Mouse (Mus musculus) right cerebral cortex, postnatal 4 days (tissue): ENCODE results near the gene Asic4.

Experiments used
- DNase-seq: peaks from one replicate; pipeline ENCODE4 v3.0.0-alpha.2; 2022

The Asic4 gene

DNA sequence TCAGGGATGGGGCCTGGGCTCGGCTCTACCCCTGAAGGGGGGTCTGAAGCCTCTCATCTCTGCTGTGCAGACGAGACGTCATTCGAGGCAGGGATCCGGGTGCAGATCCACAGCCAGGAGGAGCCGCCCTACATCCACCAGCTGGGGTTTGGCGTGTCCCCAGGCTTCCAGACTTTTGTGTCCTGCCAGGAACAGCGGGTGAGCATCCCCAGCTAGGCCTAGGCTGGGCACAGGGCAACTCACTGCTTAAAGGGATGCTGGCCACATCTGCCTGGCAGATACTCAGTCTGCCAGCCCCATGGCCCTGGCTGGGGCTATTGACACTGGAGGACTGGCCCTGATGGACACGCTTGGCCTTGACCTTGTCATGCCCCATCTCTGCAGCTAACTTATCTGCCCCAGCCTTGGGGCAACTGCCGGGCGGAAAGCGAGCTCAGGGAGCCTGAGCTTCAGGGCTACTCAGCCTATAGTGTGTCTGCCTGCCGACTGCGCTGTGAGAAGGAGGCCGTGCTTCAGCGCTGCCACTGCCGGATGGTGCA lies 19.1 kb downstream of the Asic4 start:
- no peak for DNase-seq

DNA sequence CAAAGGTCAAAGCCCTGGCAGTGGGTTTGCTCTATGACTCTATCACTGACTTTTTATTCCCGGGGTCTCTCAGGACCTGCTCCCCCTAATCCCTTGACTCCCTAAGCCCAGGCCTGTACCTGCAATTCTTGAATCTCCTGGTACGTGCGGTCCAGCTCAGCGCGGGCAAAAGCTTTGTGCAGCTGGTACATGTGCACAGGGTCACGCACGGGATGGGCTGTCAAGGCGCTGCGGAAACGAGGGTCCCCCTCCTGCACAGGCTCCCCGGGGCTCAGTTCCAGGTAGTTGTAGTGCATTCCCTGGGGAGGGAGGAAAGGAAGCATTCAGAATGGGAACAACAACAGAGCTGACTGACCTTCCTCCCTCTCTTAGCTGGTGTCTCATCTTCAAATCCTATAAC lies 26.2 kb downstream of the Asic4 start:
- DNase-seq: no peak

DNA sequence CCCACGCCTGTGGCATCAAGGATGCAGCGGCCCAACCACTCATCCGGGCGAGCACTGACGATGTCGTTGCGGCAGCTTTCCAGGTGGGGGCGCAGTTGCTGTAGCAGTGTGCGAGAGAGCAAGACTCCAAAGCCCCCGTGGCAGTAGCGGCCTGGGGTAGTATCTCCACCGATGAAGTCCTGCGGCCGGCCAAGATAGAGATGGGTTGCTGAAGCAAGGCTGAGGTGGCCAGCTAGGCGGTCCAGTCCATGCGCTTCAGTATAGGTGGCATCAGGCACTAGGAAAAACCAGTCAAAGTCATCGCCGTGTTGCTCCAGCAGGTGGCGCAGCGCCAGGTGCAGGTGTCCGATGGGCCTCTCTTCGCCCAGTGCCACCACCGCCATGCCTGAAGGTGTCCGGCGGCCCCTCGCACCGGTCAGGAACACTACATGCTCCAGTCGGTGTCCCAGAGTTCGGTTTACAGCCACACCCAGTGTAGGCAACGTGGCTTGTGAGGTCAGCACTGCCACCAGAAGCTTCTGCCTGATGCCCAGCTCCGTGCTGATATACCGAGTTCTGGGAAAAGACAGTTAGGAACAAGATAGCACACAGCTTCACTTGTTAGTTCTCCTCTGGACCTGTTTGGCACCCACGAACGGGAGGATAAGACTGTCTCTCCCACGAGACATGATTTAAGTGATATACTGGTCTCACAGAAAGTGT lies 27.2 kb downstream of the Asic4 start:
- DNase-seq: peak; percentile 86

DNA sequence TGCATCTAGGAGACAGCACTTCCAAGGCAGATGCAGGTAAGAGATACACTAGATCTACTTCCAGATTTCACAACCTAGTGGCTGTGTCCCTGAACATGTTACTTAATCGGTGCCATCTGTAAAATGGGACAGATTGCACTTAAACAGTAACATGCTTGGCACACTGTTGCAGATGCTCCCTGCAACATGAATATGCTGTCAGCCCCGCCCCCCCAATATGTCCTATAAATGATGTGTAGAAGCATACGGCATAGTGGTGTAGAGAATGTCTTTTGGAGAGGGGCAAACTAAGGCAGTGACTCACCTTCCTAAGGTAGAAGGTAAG lies 27.7 kb downstream of the Asic4 start:
- no peak for DNase-seq

DNA sequence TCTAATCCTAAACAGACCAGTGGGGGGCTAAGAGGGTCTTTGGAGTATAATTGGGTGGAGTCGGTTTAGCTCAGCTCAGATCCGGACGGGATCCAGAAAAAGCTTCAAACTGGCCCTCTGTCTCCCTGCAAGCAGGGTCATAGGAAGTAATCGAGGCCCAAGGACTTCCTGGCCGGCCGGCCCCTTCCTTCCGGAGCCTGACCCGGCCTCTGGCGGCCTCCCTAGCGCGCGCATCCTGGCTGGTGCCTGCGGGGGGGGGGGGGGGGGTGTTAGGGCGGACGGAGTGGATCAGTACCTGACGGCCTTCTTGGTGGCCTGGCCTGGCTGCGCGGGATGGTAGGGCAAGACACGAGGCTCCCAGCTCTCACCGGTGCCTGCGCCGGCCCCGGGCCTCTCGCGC lies 28.3 kb downstream of the Asic4 start:
- DNase-seq: no peak

DNA sequence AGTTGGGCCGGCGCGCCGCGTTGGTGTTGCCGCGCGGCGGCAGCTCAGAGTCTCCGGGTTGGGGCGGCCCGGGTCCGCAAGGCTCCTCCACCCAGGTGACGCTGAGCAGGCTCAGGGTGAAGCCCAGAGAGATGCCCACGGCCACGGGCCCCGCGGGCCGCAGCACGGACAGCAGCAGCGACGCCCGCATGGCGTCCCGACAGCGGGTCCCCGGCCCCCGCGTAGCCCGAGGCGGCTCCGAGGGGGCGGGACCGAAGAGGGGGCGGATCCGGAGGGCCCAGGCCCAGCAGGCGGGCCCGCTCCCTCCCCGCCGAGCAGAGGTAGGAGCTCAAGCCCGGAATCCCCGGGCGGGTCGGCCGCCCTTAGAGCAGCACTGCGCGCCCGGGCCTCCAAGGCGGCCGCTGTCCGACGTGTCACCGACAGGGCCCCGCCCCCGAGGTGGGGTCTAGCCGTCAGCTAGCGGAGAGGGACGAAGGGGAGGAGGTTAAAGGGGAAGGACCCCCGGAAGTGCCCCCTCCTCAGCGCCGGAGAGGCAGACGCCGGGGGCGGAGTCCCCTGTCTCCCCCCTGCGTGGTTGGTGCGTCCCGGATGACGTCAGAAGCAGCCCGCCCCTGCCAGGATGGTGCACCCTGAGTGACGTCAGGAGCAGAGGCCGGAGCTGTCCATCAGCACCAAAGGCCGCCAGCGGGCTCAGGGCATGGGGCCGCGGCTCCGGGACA lies 28.8 kb downstream of the Asic4 start, which contains the start of the genes Chpf and Tmem198:
TSS of gene Chpf (minus strand) at position 392 of the 719 bp plus-strand sequence.
TSS of gene Tmem198 (plus strand) at position 617 of the 719 bp plus-strand sequence.
- DNase-seq: peak; percentile 96

DNA sequence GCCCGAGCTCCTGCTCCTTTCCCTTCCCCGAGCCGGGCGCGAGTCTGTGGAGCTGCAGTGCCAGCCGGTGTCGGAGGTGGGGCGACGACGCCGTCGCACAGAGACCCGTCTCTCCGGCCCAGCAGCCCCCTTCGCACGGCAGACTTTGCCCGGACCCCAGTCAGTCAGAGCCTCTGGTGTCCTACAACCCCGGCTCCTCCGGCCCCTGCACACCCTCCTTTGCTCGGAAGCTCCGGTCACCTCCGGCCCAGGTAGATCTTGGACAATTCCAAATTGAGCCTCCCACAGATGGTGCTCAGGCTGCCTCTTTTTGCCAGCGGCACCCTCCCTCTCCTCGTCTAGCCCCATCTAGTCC lies 29.4 kb downstream of the Asic4 start:
- DNase-seq: no peak

DNA sequence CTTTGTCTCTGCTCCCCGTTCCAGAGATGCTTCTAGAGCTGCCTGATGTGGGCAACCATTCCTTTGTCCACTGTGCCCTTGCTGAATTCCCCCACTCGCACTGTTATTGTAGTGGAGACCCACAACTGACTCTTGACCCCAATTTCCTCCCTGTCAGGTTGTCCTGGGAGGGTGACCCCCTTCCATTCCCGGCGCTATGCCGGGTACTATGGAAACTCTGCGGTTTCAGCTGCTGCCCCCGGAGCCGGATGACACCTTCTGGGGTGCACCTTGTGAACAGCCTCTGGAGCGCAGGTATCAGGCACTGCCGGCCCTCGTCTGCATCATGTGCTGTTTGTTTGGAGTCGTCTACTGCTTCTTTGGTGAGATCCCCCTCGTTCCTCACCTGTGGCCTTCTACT lies 29.8 kb downstream of the Asic4 start:
- DNase-seq: no peak

DNA sequence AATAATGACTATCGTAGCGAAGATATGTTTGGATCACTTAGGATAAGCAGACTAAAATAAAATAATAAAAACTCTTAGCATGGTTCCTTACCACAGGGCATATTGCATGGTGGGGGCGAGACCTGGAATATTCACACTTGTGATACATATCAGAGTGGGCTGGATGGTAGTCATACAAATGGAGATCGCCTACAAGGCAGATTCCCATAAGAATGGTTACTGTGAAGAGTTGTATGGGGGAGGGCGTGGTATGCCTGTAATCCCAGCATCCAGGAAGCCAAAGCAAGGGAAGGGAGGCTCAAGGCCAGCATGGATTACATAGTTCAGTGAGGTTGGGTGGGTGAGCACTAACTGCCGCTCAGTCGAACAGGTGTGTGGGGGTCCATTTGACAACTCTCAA lies 30.5 kb downstream of the Asic4 start:
- no peak for DNase-seq

DNA sequence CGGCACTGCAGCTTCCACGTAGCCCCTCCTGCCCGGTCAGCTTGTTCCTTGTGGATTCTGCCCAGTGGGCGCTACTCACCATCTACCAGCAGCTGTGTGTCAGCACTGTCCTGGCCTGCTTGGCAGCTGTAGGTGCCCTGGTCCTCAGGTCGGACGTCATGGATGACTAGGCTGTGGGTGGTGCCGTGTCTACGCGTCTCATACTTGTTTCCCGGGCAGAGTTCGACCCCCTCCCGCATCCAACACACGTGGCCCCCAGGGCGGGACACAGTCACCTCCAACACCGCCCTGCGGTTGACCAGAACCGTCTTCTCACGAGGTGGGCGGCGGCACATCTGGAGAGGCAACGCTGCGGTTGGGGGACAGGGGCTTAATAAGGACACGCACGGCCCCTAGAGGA lies 36.3 kb downstream of the Asic4 start:
- DNase-seq: no peak

DNA sequence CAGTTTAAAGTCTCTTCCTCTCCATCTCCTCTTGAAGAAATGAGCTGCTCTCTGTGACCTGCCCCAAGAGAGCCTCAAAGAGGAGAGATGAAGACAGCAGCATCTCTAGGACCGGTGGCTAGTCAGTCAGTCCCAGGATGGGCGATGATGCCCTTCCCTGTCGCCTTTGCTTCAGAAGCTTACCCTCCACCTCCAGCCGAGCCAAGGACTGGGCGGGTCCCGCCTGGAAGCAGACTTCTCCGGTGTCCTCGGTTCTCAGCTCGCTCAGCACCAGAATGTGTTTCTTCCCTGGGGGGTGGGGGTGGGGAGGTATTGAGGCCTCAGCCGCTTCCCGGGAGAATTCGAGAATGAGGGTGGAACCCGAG lies 36.8 kb downstream of the Asic4 start:
- DNase-seq: no peak

DNA sequence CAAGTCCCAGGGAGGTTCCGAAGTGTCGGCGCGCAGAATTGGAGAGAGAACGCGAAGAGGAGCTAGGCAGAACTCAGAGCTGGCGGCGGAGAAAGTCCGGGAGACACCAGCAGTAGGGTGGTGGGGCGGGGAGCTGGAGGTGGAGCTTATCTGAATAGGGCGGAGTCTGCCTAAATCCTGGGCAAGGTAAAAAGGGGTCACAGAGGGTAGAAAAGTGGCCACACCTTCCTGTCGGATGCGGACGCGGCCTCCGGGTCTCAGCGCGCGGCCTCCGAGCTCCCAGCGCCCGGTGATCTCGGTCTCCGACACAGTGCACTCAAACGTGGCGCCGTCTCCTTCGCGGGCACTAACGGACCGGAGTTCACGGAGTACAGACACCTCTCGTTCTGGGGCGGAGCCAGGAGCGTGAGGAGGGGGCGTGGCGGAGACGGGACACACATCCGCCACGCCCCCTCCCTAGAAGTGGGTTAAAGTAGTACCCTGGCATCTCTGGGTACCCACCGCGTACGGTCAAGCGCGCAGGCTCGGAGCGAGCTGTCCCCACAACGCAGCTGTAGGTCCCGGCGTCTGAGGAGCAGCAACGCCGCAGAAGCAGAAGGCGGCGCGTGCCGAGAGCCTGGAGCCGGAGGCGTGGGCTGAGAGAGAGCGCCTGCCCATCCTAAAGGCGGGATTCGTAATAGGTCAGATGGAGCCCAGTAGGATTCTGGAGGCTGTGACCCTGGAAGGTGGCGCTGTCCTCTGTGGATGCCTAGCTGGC lies 37.3 kb downstream of the Asic4 start:
- DNase-seq: peak; percentile 66

DNA sequence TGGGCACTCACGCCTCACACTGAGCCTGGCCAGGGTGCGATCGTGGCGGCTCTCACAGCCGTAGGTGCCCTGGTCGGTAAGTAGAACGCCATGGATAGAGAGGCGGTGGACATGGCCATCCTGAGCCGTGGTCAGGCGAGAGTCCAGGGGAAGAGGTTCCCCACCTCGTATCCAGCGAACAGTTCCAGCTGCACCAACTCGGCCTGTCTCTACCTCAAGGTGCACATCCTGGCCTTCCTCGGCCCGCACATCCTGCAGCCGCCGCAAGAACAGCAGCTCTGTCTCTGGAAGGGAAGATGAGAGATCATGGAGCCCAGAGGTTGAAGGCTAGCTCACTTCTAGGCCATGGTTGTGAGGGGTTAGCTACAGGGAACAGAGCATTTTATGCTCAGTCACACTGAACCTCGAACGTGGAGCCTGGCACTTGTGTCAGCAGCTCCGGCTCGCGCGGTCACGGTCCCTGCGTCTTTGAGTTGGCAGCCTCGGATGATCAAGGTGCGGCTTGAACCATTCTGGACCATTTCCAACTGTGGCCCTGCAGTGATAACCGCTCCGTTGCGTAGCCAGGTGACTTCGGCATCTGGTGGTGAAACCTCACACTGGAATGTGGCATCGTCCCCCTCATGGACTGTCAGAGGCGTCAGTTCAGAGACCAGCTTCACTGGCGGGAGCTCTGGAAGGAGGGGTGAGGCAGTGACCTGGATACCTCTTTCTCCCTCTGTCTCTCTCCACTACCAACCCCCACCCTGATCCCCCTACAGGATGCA lies 40.7 kb downstream of the Asic4 start:
- DNase-seq: no peak

DNA sequence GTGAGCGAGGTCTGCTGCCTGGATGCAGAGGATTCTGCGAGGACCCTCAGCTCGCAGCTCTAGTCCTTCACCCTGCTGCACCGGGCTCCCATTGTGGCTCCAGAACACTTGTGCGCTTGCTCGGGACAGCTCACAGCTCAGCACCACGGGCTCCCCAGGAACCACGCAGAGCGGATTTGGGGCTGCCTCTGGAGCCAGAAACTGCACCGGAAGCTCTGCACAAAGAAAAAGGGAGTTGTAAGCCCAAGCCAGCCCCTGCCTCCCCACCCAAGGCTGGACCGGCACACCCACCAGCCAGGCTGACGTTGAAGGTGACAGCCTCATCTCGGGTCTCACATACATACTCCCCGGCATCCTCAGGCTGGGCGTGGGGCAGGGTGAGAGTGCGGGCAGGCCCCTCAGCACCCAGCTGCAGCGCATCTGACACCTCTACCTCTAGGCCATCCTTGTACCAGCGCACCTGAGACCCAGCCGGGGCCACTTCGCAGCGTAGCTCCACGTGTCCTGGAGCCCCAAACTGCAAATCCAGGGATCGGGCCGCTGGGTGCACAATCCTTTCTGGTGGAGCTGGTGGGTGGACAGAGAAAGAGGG lies 42.4 kb downstream of the Asic4 start:
- no peak for DNase-seq

DNA sequence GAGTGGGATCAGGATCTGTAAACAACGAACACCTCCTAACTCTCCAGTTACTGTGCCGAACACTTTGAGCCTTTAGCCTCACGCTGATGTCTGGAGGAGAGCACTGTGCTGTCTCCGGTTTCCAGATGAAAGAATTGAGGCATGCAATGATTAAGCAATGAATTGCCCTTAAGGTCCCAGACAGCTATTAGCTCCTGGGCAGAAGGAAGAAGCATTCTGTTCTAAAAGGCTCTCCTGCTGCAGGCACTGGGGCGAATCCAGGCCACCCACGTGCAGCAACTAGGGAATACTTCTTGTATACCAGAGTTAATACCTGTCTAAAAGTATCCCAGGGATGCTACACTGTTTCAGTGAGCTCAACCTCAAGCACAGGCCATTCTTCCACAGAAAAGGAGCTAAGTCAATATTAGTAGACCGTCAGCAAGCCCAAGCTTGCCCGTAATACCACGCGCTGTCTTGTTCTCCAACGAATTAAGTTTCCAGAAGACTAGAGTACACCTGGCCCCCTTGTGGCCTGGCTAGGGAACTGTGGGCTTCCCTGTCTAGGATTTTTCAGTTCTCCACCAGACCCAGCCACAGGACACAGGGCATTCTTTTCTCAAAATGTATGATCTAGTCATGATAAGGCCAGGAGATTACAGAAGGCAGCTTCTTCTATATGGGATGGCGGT lies 44.8 kb downstream of the Asic4 start:
- no peak for DNase-seq

DNA sequence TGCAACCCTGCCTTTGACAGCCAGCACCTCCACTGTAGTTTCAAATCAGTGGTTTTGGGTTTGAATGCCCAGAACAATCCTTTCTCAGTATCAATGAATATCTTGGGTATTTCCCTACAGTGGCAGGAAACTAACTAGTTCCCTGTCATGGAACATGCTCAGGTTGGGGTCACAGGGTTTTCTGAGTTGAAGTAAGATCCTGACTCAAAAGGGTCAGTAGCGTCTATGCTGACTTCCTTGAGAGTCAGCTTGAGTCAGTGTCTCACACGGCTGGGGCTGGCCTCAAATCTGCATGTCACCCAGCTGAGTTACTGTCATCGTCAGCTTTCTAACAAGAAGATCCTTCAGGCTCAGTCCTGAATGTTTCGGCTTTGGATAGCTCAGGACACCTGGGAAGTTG lies 48.7 kb downstream of the Asic4 start:
- DNase-seq: no peak

DNA sequence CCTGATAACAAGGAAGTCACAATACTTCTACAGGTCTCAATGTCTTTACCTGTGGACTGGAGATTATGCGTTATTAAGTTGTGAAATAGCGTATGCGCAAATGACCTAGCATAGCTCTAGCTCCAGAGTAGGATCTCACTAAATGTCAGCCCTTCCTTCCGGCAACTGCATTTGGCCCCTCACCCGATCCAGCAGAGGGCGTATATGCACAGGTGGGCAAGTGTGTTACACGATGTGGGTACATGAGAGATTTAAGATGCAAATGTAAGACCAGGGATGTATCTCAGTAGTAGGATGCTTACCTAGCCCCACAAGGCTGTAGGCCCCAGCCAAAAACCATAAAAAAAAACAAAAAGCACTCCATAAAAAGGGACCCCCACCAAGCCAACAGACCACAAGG lies 49.2 kb downstream of the Asic4 start:
- DNase-seq: no peak

DNA sequence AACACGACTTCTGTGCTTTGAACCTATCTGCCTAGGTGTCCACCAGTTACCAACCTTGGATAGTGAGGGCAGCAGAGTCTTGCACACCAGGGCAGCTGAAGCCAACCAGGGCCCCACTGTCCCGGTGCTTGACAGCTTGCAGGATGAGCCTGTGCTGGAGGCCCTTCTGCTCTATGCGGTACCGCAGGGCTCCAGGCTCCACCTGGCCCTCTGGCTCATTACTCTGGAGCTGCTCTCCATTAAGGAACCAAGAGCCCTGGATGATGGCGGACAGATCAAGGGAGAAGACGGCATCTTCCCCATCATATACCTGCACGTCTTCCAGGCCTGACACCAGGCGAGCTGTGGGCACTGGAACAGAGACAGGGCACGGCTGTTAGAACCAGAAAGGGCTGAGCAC lies 51.7 kb downstream of the Asic4 start:
- DNase-seq: no peak

DNA sequence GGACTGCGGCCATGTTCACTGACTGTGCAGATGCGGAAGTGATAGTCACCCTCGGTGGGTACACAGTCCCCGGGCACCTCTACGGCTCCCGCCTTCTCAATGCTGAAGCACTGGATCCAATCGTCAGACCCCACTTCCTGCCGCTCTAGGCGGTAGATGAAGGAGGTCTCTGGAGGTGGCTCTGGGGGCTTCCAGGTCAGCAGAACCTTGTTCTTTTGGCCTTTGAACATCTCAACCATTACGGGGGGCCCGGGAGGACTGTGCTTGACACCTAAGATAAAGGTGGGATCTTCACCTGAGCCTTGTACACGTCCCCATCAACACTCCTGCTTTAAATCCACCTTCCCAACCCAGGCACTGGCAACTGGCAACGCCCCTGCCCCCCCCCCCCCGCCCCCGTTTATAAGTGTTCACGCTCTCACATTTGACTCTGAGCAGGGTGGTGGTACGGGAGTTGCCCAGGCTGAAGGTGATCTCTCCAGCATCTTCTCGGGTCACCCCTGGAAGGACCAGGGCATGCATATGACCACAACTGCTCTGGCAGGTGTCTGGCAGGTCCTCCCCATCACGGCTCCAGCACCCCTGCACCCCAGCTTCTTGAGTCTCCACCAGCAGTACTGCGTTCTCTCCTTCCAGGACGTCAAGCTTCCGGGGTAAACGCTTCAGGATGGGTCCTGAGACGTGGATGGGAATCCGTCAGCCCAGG lies 52.9 kb downstream of the Asic4 start:
- DNase-seq: no peak

DNA sequence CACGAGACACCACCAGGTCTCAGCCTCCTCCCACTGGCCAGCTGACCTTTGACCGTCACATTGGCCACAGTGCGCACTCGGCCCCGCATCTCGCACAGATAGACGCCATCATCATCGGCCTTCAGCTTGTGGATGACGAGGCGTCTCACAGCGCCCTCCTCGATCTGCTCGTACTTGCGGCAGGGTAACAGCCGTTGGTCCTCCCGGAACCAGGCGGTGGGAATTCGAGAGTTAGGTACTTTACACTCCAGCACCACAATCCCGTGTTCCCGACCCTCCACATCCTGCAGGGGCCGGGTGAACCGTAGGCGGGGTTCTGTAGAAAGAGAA lies 53.4 kb downstream of the Asic4 start:
- no peak for DNase-seq

DNA sequence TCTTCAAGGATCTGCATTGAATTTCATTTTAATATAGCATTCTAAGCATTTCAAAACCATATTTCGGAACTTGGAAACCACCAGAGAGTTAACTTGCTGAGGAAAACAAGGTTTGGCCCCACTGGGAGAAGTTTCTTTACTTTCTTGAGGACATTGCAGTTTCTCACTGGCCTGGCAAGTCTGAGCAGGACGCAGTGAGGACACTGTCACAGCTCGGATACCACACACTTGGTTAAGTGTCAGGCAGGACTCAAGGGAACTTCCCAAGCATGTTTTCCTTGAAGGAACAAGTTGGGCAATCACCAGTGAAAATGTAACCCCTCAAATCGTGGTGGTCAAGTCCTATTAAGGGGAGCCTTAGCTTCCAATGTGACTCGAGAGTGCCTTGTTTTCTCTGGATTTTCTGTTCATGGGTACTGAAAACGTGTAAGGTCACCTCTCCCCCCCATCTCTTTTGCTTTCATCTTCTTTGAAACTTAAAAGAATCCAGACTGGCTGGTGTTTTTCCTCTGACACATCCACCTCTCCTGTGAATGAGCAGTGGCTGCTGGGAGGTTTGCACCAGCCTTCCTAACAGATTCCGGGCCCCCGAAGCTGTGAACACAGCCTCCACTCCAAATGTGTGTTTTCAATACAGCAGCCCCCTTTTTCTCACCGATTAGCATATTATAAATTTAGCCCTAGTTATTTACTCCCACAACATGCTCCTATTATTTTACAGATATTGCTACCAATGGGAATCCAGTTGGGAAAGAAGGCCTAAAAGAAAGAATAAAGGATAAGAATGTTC lies 54.2 kb downstream of the Asic4 start:
- DNase-seq: no peak
